Mouse (Mus musculus) ES-Bruce4 (cell line): ENCODE data around the gene Disp3. TPM values are rescaled to one million over a fixed set of nuclear protein-coding genes. Genes with fewer than 3 reads are reported as not detected.

Source experiments
- H3K27ac ChIP-seq: 2 replicates; pipeline ENCODE4 v1.5.1; 2012; ENCODE audit warnings: low read length, inconsistent platforms; ENCODE audit not compliant: insufficient read depth
- H3K27me3 ChIP-seq: 2 replicates; pipeline ENCODE4 v1.6.1; 2012; ENCODE audit warnings: mild to moderate bottlenecking, low read length, inconsistent platforms; ENCODE audit not compliant: control insufficient read depth, poor library complexity, insufficient read depth, severe bottlenecking
- H3K36me3 ChIP-seq: 2 replicates; pipeline ENCODE4 v1.6.1; 2012; ENCODE audit warnings: inconsistent platforms, mild to moderate bottlenecking, low read length, moderate library complexity; ENCODE audit not compliant: control insufficient read depth, poor library complexity, insufficient read depth, severe bottlenecking
- H3K4me1 ChIP-seq: one replicate; pipeline ENCODE4 v1.8.1; 2011; ENCODE audit warnings: low read length; ENCODE audit not compliant: control insufficient read depth, insufficient read depth
- H3K4me3 ChIP-seq: 2 replicates; pipeline ENCODE4 v1.5.1; 2011; ENCODE audit warnings: low read depth, mild to moderate bottlenecking, low read length
- H3K9ac ChIP-seq: 2 replicates; pipeline ENCODE4 v1.6.1; 2012; ENCODE audit warnings: low read depth, mild to moderate bottlenecking, inconsistent platforms; ENCODE audit not compliant: poor library complexity, severe bottlenecking
- H3K9me3 ChIP-seq: replicated peaks from 2 replicates; pipeline ENCODE4 v1.6.1; 2012; ENCODE audit warnings: mild to moderate bottlenecking, low read length, inconsistent platforms; ENCODE audit not compliant: control insufficient read depth, poor library complexity, insufficient read depth, severe bottlenecking
- CTCF ChIP-seq: IDR thresholded peaks from one replicate; pipeline ENCODE4 v1.8.1; 2011; ENCODE audit warnings: low read depth, low read length
- EP300 ChIP-seq: IDR thresholded peaks from 2 replicates; pipeline ENCODE4 v1.6.1; 2011; ENCODE audit warnings: low read depth, low read length; ENCODE audit not compliant: insufficient read depth
- POLR2A ChIP-seq: IDR thresholded peaks from one replicate; pipeline ENCODE4 v1.8.1; 2011; ENCODE audit warnings: low read length; ENCODE audit not compliant: insufficient read depth
- polyA plus RNA-seq: library from polyadenylated mRNA; stranded (reverse); fragments of >200 nt; gene quantifications from 2 replicates; pipeline ENCODE4 v1.2.4, GENCODE M21; 2011; ENCODE audit warnings: low read depth; ENCODE audit not compliant: missing spikeins, insufficient read depth, insufficient read length

The Disp3 gene
- polyA plus RNA-seq, 1 experiment: 1.0 TPM

DNA sequence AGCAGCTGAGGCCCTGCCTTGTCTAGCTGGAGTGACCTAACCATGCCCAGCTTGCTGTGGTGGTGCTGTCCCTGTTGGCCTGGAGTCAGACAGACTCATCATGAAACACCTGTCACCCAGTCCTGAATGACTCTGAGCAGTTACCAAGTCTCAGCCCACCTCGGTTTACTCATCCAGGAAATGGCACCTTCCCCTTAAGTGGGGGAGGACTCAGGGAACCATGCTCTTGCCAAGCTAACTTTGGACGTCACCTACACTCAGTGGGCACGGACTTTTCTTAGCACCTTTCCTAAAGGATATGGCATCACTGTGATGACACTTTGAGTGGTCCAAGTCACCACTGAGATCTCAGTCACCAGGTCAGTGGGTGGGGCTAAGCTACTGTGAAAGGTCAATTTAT lies 38.2 kb upstream of the Disp3 start:
- H3K36me3 ChIP-seq: no peaks in the 10 kb centered on the region
- H3K9me3 ChIP-seq: no peaks in the 10 kb centered on the region
- H3K9ac ChIP-seq: no peak overlapping the region
- TF ChIP-seq CTCF (no peak), EP300 (no peak), POLR2A (no peak)
- no peaks in the 10 kb centered on the region for H3K27me3 ChIP-seq
- H3K4me3 ChIP-seq: no peak overlapping the region
- H3K27ac ChIP-seq: no peak overlapping the region
- H3K4me1 ChIP-seq: no peaks in the 10 kb centered on the region

- Histone ChIP-seq H3K4me3 (no peak overlapping the region), H3K36me3 (no peaks in the 10 kb centered on the region), H3K27me3 (no peaks in the 10 kb centered on the region), H3K27ac (no peak overlapping the region), H3K9ac (no peak overlapping the region), H3K4me1 (no peaks in the 10 kb centered on the region), H3K9me3 (no peaks in the 10 kb centered on the region)
- TF ChIP-seq POLR2A: no peak
- TF ChIP-seq EP300: no peak
These were observed 37.3 kb upstream of the Disp3 start for GRCm38 (mm10) chr4:148325057-148325456.

- no peak overlapping the region for H3K27ac ChIP-seq
- H3K4me1 ChIP-seq: no peaks in the 10 kb centered on the region
- no peaks in the 10 kb centered on the region for H3K27me3 ChIP-seq
- no peak overlapping the region for H3K9ac ChIP-seq
- TF ChIP-seq POLR2A (no peak), EP300 (no peak), CTCF (no peak)
- no peaks in the 10 kb centered on the region for H3K9me3 ChIP-seq
- H3K4me3 ChIP-seq: no peak overlapping the region
- no peaks in the 10 kb centered on the region for H3K36me3 ChIP-seq
These were observed 34.4 kb upstream of the Disp3 start for GRCm38 (mm10) chr4:148322152-148322551.

DNA sequence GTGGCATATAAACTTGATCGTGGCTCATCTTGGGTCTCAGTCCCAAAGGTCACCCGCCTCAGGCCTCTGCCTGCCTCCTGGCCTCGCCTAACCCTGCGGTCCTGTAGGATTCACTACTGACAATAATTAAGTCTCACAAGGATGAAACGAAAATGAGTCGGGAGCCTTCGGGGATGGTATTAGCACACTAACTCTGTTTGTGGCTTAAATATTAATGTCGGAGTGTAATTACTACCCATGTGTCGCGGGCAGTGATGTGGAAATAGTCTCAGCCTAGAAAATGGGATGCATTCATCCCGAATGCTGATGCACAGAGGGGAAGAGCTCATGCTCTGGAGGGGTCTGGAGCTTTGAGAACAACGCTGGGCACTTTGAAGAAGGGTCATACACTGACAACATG lies 31.6 kb upstream of the Disp3 start:
- no peaks in the 10 kb centered on the region for H3K36me3 ChIP-seq
- H3K4me1 ChIP-seq: no peaks in the 10 kb centered on the region
- H3K9ac ChIP-seq: no peak overlapping the region
- no peaks in the 10 kb centered on the region for H3K9me3 ChIP-seq
- no peak overlapping the region for H3K27ac ChIP-seq
- H3K27me3 ChIP-seq: no peaks in the 10 kb centered on the region
- TF ChIP-seq POLR2A (no peak), CTCF (no peak), EP300 (no peak)
- no peak overlapping the region for H3K4me3 ChIP-seq

- no peaks in the 10 kb centered on the region for H3K27me3 ChIP-seq
- H3K36me3 ChIP-seq: no peaks in the 10 kb centered on the region
- no peaks in the 10 kb centered on the region for H3K4me1 ChIP-seq
- TF ChIP-seq EP300: no peak
- no peak for TF ChIP-seq POLR2A
- TF ChIP-seq CTCF: no peak
- no peak overlapping the region for H3K27ac ChIP-seq
- no peak overlapping the region for H3K9ac ChIP-seq
- no peak overlapping the region for H3K4me3 ChIP-seq
- no peaks in the 10 kb centered on the region for H3K9me3 ChIP-seq
These were observed 27.8 kb upstream of the Disp3 start for GRCm38 (mm10) chr4:148315377-148316175.

DNA sequence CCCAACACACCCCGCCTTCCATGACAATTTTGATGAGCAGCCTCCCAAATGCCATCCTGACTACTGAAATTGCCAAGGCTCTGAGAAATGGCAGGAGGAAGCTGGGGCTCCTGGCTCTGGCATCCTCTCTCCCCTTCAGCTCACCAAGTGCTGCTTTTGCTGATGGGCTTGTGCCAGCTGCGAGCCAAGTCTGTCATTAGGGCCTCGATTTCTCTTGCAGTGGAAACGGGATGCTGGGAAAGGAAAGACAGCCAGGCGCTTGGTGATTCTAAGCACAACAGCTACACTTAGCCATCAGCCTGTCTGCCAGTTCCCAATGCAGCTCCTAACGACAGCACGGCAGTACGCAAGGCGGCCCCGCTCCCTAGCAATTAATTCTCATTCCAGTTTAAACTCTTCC lies 26.6 kb upstream of the Disp3 start:
- Histone ChIP-seq H3K9ac (no peak overlapping the region), H3K4me3 (no peak overlapping the region), H3K9me3 (no peaks in the 10 kb centered on the region), H3K36me3 (no peaks in the 10 kb centered on the region), H3K4me1 (no peaks in the 10 kb centered on the region), H3K27ac (no peak overlapping the region), H3K27me3 (no peaks in the 10 kb centered on the region)
- TF ChIP-seq EP300 (no peak), CTCF (no peak), POLR2A (no peak)
